Mouse (Mus musculus) heart, adult 18-20 months (tissue): ENCODE data around the gene Slc12a9. TPM values are rescaled to one million over a fixed set of nuclear protein-coding genes. Genes with fewer than 3 reads are reported as not detected.
"Not testable (repeated sequence)": the region's sequence is repeated elsewhere in the genome, so short reads cannot be mapped to it uniquely, and the experiment has no call there.

Experiments used
- DNase-seq, 2 experiments: peaks; one replicate each; pipeline ENCODE4 v3.0.0; 2021 to 2022; ENCODE audit warnings: mixed read lengths in 1 of 2
- microRNA-seq, 2 experiments: library from miRNA; unstranded; fragments of <30 nt; microRNA quantifications; one replicate each; pipeline ENCODE4 v1.2.0; 2022
- total RNA-seq, 2 experiments: library from RNA; stranded (reverse); gene quantifications; 2 replicates each; pipeline ENCODE4 v1.2.3; 2021

Slc12a9 gene
- total RNA-seq, 2 experiments from 2014 or later = 1.5 to 1.8 TPM

- DNase-seq = peak in 1 of 2 experiments; percentile 48
These were observed 46.1 kb downstream of the Slc12a9 start, which contains the start of gene Ache for GRCm38 (mm10) chr5:137287032-137287952. Gene Ache, plus strand, starts transcription at chr5:137287519.

- DNase-seq = peak; percentile 92 to 97
These were observed 46.8 kb downstream of the Slc12a9 start for GRCm38 (mm10) chr5:137286655-137287031.

- DNase-seq = peak in 1 of 2 experiments; percentile 4
These were observed 47.4 kb downstream of the Slc12a9 start for GRCm38 (mm10) chr5:137285986-137286385.

GRCm38 (mm10) chr5:137285045-137285444, 48.4 kb downstream of the Slc12a9 start:
- peak in 1 of 2 experiments; percentile 51 for DNase-seq

GRCm38 (mm10) chr5:137284411-137284810, 49.0 kb downstream of the Slc12a9 start:
- DNase-seq = not testable (repeated sequence)

GRCm38 (mm10) chr5:137277360-137278342, 55.7 kb downstream of the Slc12a9 start:
- peak in 1 of 2 experiments; percentile 19 for DNase-seq

GRCm38 (mm10) chr5:137268131-137268910, 65.1 kb downstream of the Slc12a9 start:
- DNase-seq = peak; percentile 29 to 76

- no peak for DNase-seq
These were observed 68.6 kb downstream of the Slc12a9 start for GRCm38 (mm10) chr5:137264787-137265186.

Small RNA genes within 50 kb of the gene (microRNA-seq; reads per million reads assigned to microRNA genes)
- 0.38 to 0.81 reads per million in 2 experiments for gene Mir7036
- 0 to 0.38 reads per million in 2 experiments for gene Mir8116

Other genes starting within 250 kb of the Slc12a9 start
- gene Trim56, start 217.4 kb downstream of the Slc12a9 start, total RNA-seq = 10 to 100 TPM; 19.0 to 21.5 TPM
- gene Muc3, start 184.3 kb downstream of the Slc12a9 start, total RNA-seq = not detected
- under 1 TPM; 0.33 to 0.40 TPM for gene Muc3a, start 121.2 kb downstream of the Slc12a9 start, total RNA-seq
- 1 to 10 TPM; 1.8 to 2.6 TPM for gene Ache, start 46.1 kb downstream of the Slc12a9 start, total RNA-seq
- 10 to 100 TPM in 1 of 2 experiments, 1 to 10 TPM in 1; 8.1 to 10.7 TPM for gene Ufsp1, start 39.0 kb downstream of the Slc12a9 start, total RNA-seq
- gene Srrt, start 25.9 kb downstream of the Slc12a9 start, total RNA-seq = 10 to 100 TPM; 44.4 to 55.6 TPM
- 10 to 100 TPM; 12.0 to 13.3 TPM for gene Trip6, start 19.2 kb downstream of the Slc12a9 start, total RNA-seq
- 10 to 100 TPM; 37.1 to 38.8 TPM for gene Ephb4, start 16.5 kb upstream of the Slc12a9 start, total RNA-seq
- gene Zan, start 143.5 kb upstream of the Slc12a9 start, total RNA-seq = not detected
- 10 to 100 TPM; 13.9 to 15.0 TPM for gene Pop7, start 168.9 kb upstream of the Slc12a9 start, total RNA-seq
- gene Gigyf1, start 185.0 kb upstream of the Slc12a9 start, total RNA-seq = 10 to 100 TPM; 31.2 to 32.5 TPM
- not detected for gene Epo, start 199.6 kb upstream of the Slc12a9 start, total RNA-seq
- 100 to 1,000 TPM; 233 to 247 TPM for gene Gnb2, start 199.9 kb upstream of the Slc12a9 start, total RNA-seq
- not detected for gene Actl6b, start 219.9 kb upstream of the Slc12a9 start, total RNA-seq
- not detected for gene Tfr2, start 236.2 kb upstream of the Slc12a9 start, total RNA-seq